Mouse (Mus musculus) left cerebral cortex, adult 9 months (tissue): ENCODE measurements around the gene Brsk1.

Source experiments
- DNase-seq, 2 experiments: peaks; one replicate each; pipeline ENCODE4 v3.0.0; 2022; ENCODE audit warnings: low spot score in 2 of 2

Gene Brsk1

DNA sequence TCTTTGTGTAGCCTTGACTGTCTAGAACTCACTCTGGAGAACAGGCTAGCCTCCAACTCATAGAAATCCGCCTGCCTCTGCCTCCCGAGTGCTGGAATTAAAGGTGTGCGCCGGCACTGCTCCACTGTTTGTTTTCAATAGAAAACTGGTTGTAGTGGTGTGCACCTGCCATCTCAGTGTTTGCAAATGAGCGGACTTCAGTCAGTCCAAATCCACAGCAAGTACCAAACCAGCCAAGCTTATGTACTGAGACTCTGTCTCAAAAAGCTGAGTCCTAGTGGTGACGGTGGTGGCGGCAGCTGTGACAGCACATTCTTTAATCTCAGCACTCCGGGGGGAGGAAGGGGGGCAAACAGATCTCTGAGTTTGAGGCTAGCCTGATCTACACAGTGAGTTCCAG, 21.9 kb upstream of the Brsk1 start:
- DNase-seq, result no peak

GRCm38 (mm10) chr7:4669156-4669555, 21.2 kb upstream of the Brsk1 start:
- DNase-seq, result no peak

GRCm38 (mm10) chr7:4670655-4671255, 19.6 kb upstream of the Brsk1 start:
- DNase-seq, result no peak

GRCm38 (mm10) chr7:4671956-4672355, 18.4 kb upstream of the Brsk1 start:
- no peak for DNase-seq

GRCm38 (mm10) chr7:4674114-4674731, 16.2 kb upstream of the Brsk1 start:
- DNase-seq, result no peak

DNA sequence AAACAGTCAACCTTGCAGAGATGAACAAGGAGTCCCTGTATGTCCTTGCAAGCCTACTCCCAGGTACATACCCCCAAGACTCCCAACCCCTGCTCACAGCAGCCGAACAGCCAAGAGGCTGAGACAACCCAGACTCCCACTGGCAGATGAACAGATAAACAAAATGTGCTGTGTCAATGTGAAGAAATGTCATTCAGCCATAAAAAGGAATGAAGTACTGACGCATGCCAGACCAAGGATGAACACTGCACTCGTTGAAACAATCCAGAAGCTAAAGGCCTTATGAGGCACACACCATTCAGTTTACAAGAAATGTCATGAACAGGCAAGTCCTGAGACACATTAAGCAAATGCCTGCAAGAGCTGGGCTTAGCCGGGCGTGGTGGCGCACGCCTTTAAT, 15.2 kb upstream of the Brsk1 start:
- no peak for DNase-seq

- no peak for DNase-seq
These were observed 7.1 kb upstream of the Brsk1 start for GRCm38 (mm10) chr7:4683307-4683706.

GRCm38 (mm10) chr7:4684203-4684602, 6.2 kb upstream of the Brsk1 start:
- DNase-seq, result no peak

- DNase-seq, result peak; percentile 95
These were observed 5.6 kb upstream of the Brsk1 start, which contains the start of gene Hspbp1 for GRCm38 (mm10) chr7:4684632-4685417. TSS of gene Hspbp1 (minus strand) at chr7:4685068.

GRCm38 (mm10) chr7:4690951-4691653, 698 bp downstream of the Brsk1 start:
- no peak for DNase-seq

DNA sequence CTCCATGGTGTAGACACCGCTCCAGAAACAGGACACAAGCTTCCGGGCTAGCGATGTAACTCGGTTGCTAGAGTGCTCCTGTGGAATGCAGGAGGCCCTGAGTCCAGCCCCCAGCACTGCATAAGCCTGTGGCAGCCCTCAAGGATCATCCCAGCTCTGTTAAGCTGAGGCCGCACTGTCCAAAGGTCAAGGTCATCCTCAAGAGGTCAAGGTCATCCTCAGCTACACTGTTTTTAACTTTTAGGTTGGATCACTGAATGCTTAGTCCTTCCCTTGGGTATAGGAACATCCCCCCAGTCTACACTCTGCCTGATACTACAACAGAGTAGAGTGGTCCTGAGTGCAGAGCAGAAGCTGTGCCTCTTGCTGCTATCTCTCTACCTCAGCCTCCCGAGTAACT, 2.6 kb downstream of the Brsk1 start:
- no peak for DNase-seq

DNA sequence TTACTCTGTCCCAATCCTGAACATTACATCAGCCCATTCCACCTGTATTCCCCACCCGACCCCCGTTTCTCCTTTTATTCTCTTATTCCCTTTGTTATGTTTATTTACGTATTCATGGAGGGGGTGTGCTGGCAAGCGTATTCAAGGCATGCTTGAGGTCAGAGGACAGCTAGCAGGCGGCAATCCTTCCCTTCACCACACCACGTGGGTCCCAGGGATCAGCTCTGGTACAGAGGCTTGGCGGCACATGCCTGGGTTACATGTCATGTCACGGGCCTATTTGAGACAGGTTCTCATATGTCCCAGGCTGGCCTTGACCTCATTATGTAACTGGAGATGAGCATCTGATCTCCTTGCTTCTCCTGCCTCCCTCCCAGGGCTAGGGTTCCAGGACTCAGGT, 11.9 kb downstream of the Brsk1 start:
- no peak for DNase-seq

- no peak for DNase-seq
These were observed 12.8 kb downstream of the Brsk1 start for GRCm38 (mm10) chr7:4703195-4703594.

- DNase-seq, result no peak
These were observed 14.7 kb downstream of the Brsk1 start for GRCm38 (mm10) chr7:4705098-4705497.

GRCm38 (mm10) chr7:4712594-4712993, 22.2 kb downstream of the Brsk1 start:
- DNase-seq, result no peak

DNA sequence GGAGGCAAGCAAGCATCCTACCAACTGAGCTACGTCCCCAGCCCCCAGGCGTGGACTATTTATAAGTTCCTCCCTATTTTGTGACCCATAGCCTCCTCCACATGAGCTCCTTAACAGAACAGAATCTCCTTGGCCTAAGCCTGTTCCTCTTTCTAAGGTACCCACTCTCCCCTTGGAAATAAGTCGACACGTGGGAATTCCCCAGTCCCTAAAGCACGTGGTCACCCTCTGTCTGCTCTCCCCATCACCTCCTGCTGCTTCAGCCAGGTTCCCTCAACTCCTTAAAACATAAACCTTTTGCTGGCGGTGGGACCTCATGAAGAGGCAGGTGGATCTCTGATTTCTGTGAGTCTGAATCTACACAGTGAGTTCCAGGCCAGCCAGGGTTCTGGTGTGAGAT, 26.6 kb downstream of the Brsk1 start:
- DNase-seq, result no peak

- no peak for DNase-seq
These were observed 28.9 kb downstream of the Brsk1 start for GRCm38 (mm10) chr7:4719276-4719675.

DNA sequence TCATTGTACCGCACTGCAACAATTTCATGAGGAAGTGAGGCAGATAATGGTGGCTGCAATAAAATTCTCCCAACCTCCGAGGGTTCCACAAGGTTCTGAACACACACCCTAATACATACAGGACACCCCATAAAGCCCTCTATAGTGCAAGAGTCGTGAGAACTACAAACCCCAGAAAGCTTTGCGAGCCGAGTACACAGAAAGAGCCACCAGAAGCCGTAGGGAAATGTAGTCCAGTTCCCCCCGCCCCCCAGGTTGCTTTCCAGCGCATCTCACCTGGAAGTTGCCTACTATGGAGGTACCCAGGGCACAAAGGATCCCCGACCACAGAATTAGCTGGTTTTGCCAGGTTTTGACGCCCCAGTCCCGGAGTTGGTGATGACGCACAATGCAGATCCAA, 33.1 kb downstream of the Brsk1 start:
- DNase-seq, result peak in 1 of 2 experiments; percentile 63

DNA sequence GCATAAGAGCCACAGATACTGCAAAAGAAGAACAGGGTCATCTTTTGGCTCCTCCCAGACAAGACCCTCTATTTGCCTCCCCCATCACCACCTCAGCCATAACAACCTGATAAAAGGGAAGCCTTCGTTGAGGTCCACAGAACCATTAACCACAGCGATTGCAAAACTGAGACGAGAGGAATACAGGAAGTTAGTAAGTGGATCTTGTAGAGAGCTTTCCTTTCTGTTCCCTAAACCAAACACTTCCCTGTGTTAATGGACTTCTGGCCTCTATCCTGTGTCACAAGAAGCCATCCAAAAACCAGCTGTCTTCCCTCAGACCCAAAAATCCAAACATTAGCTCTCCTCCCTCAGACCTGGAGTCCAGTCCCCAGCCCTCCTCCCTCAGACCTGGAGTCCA, 34.0 kb downstream of the Brsk1 start:
- DNase-seq, result no peak

DNA sequence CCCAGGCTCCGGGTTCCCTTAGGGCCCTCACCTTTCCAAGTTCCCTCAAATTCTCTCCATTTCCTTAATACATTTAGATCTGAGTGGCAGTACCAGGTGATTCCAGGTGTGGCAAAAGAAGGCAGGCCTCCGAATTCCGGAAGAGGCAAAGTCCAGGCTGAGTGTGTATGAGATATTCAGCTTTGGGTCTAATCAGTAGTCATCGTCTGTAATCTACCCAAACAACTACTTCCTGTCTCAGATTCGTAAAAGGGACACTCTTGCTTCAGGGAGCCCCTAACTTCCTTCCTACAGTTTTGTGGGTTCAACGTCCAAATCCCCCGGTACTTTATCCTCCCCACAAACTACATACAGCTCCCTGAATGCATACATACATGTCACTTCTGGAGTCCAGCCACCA, 34.8 kb downstream of the Brsk1 start, which contains the start of gene Tmem150b:
TSS of gene Tmem150b (minus strand) at position 81 of the 400 bp plus-strand sequence.
- DNase-seq, result no peak

GRCm38 (mm10) chr7:4731090-4731489, 40.7 kb downstream of the Brsk1 start:
- no peak for DNase-seq

- DNase-seq, result no peak
These were observed 42.6 kb downstream of the Brsk1 start for GRCm38 (mm10) chr7:4732968-4733392.
